22 mouse cellular contexts compared by ENCODE assay signal in the genomic region with DNA sequence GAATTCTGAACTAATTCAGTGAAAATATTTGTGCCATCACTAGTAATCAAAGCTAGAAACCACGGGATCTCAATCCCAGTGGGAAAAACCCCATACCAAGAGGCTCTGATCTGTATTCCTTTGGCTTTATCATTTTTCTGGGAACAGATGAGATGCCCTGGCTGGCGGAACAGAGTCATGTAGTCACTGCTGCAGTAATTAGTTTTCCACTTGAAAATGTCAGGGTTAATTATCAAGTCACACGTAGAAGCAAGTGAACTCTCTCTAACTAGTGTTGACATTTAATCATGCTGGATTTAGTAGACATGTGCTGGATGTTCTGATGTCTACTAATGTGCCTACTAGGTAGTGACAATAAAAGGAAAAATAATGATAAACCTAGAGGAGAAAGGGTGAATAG.
"Had no signal": no experiment of that assay in that cellular context is flagged by ENCODE, and none has a peak within 500 bp of the region (broad histone marks: within the 10 kb centered on the region; RNA-seq: fewer than 3 reads in every experiment).

No protein-coding gene starts in this region.

- H3K4me3 ChIP-seq: heart, embryonic 10.5 days; heart, embryonic 12.5 days; hindbrain, embryonic 10.5 days; hindbrain, embryonic 13.5 days; hindbrain, embryonic 15.5 days; intestine, embryonic 15.5 days; kidney, embryonic 15.5 days; limb, embryonic 13.5 days; limb, embryonic 15.5 days; liver, embryonic 12.5 days had no signal

- H3K27ac ChIP-seq: heart, embryonic 10.5 days; hindbrain, embryonic 10.5 days; hindbrain, embryonic 13.5 days; intestine, embryonic 15.5 days; kidney, embryonic 15.5 days; kidney, postnatal 0 days; limb, embryonic 13.5 days; limb, embryonic 15.5 days; liver, embryonic 12.5 days had no signal

- H3K4me1 ChIP-seq: hindbrain, embryonic 10.5 days; hindbrain, embryonic 13.5 days; hindbrain, embryonic 15.5 days; intestine, embryonic 15.5 days; limb, embryonic 13.5 days; limb, embryonic 15.5 days; liver, embryonic 12.5 days had no signal

- H3K9ac ChIP-seq: heart, embryonic 12.5 days; hindbrain, embryonic 13.5 days; hindbrain, embryonic 15.5 days; intestine, embryonic 15.5 days; kidney, embryonic 15.5 days; limb, embryonic 13.5 days; limb, embryonic 15.5 days; liver, embryonic 12.5 days had no signal

- H3K36me3 ChIP-seq: heart, embryonic 10.5 days; heart, embryonic 12.5 days; hindbrain, embryonic 10.5 days; hindbrain, embryonic 13.5 days; hindbrain, embryonic 15.5 days; intestine, embryonic 15.5 days; kidney, embryonic 15.5 days; limb, embryonic 13.5 days; limb, embryonic 15.5 days; liver, embryonic 12.5 days had no signal

- DNase-seq: gastrocnemius, postnatal 14 days; gastrocnemius, postnatal 36 days; heart, adult 11 months; heart, postnatal 10 days; heart, postnatal 4 days; kidney, adult 18-20 months; kidney, adult 9 months; kidney, postnatal 14 days; kidney, postnatal 36 days; layer of hippocampus, adult 9-11 months; layer of hippocampus, postnatal 36 days had no signal

- H3K27me3 ChIP-seq: heart, embryonic 12.5 days; hindbrain, embryonic 13.5 days; hindbrain, embryonic 15.5 days; intestine, embryonic 15.5 days; kidney, embryonic 15.5 days; limb, embryonic 13.5 days; limb, embryonic 15.5 days; liver, embryonic 12.5 days had no signal
